Mouse (Mus musculus) hindbrain, embryonic 10.5 days (tissue): Measurements from ENCODE around the gene C1qtnf4. TPM values are rescaled to one million over a fixed set of nuclear protein-coding genes. Genes with fewer than 3 reads are reported as not detected.

Experiments used
- DNase-seq: peaks from one replicate; pipeline ENCODE4 v3.0.0-alpha.2; 2017; ENCODE audit warnings: low spot score
- H3K27ac ChIP-seq: fragments of 300-500 bp; sonication (generic); 2 replicates; pipeline ENCODE4 v1.5.1; 2016; ENCODE audit warnings: mild to moderate bottlenecking, moderate library complexity
- H3K27me3 ChIP-seq: fragments of 300-500 bp; sonication (generic); 2 replicates; pipeline ENCODE4 v1.6.1; 2016; ENCODE audit warnings: mild to moderate bottlenecking; ENCODE audit not compliant: poor library complexity, insufficient read depth, severe bottlenecking
- H3K36me3 ChIP-seq: fragments of 300-500 bp; sonication (generic); 2 replicates; pipeline ENCODE4 v1.6.1; 2016; ENCODE audit warnings: mild to moderate bottlenecking, moderate library complexity
- H3K4me1 ChIP-seq: fragments of 300-500 bp; sonication (generic); replicated peaks from 2 replicates; pipeline ENCODE4 v1.6.1; 2016; ENCODE audit warnings: mild to moderate bottlenecking
- H3K4me3 ChIP-seq: fragments of 300-500 bp; sonication (generic); 2 replicates; pipeline ENCODE4 v1.5.1; 2016; ENCODE audit warnings: mild to moderate bottlenecking, moderate library complexity
- H3K9me3 ChIP-seq: fragments of 300-500 bp; sonication (generic); 2 replicates; pipeline ENCODE4 v1.6.1; 2016; ENCODE audit warnings: mild to moderate bottlenecking, moderate library complexity
- WGBS: fragments of 180-500 bp; shearing (Covaris S2); methylation state at CpG from one replicate; pipeline ENCODE4 v1.1.7; 2016; 5-methylcytosine and 5-hydroxymethylcytosine counted together
- polyA plus RNA-seq: library from polyadenylated mRNA; unstranded; fragments of >200 nt; fragmentation: Nextera tagmentation; extraction: Ambion mirVana; gene quantifications from 2 replicates; pipeline ENCODE4 v1.2.1, GENCODE M21; 2016

Gene C1qtnf4
- polyA plus RNA-seq, 1 experiment from 2014 or later: 9.6 TPM

DNA sequence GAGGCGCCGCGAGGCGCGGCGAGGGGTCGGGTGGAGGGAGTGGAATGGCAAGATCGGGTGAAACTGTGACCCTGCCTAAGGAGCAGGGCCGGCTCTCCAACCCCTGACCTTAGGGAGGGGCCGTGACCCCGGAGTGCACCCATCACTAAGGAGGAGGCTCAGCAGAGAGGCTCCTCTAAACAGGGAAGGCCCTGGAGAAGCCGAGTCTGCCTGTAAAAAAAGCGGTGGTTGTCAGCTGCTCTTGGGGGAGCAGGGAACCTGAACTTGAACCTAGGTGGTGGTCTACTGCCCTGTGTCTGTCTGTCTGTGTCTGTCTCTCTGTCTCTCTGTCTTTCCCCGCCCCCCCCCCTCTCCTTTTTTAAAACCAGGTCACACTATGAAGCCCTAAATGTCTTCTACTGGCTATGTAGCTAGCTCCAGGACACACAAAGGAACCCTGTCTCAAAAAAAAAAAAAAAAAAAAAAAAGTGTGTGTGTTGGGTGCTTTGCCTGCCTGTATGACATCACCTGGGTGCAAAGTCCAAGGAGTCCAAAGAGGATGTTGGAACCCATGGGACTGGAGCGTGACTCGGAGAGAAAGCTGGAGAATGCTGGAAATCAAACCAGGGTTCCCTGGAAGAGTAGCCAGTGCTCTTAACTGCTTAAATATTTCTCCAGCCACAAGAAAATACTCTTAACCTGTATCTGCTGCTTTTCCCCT lies 32.5 kb downstream of the C1qtnf4 start:
- H3K27ac ChIP-seq: peak overlapping the region; percentile 98
- no peaks in the 10 kb centered on the region; the same call in 1 of the 2 replicates for H3K27me3 ChIP-seq
- peaks cover 14% of the 10 kb centered on the region for H3K36me3 ChIP-seq
- H3K4me3 ChIP-seq: peak overlapping the region; percentile 71
- H3K4me1 ChIP-seq: peaks cover 33% of the 10 kb centered on the region
- DNase-seq: no peak
- WGBS: 12% methylated on average over 16 of the region's 16 CpGs
- H3K9me3 ChIP-seq: no peaks in the 10 kb centered on the region

- Histone ChIP-seq H3K4me1 (peaks cover 23% of the 10 kb centered on the region), H3K27ac (no peak overlapping the region), H3K4me3 (no peak overlapping the region), H3K36me3 (no peaks in the 10 kb centered on the region), H3K9me3 (no peaks in the 10 kb centered on the region), H3K27me3 (no peaks in the 10 kb centered on the region; the same call in 1 of the 2 replicates)
- WGBS: 84% methylated on average over 1 of the region's 1 CpGs
- DNase-seq: no peak
Observed at GRCm38 (mm10) chr2:90921178-90921577, 35.5 kb downstream of the C1qtnf4 start.

DNA sequence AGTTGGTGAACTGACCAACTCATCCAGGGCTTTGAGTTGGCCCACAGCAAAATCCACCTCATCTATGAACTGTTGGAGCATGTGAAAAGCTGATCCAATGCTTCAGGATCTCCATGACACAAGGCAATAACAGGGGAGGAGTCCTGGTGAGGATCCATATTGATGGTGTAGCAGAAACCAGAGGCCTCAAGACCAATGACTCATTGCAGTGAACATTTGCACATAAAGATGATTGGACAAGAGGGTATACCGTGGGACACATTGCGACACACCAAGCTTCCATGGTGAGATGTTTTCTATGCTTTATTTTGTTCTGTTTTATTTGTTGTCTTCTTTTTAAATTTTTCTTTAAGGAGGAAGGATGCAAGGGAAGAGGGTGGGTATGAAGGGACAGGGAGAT lies 37.0 kb downstream of the C1qtnf4 start:
- Histone ChIP-seq H3K27ac (no peak overlapping the region), H3K9me3 (no peaks in the 10 kb centered on the region), H3K27me3 (no peaks in the 10 kb centered on the region; the same call in 1 of the 2 replicates), H3K4me1 (peaks cover 9% of the 10 kb centered on the region), H3K4me3 (no peak overlapping the region), H3K36me3 (no peaks in the 10 kb centered on the region)
- DNase-seq: no peak
- WGBS: 96% methylated on average over 2 of the region's 2 CpGs

DNA sequence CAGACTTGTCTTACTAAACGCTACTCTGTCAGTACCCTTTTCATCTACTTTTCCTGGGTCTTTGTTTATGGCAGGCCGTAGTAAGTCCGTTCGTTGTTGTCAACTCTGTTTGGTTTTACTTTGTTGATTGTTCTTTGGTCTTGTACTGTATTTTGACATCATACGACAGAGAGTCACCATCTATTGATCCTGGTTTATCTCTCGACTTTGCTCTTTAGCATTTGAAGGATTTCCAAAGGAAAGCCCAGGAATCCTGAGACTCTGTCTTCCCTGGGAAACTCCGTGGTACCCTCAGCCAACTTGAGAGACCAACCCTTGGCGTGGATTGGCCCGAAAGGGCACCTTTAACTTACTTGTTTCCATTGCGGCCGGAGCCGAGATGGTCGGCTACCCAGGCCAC lies 42.9 kb downstream of the C1qtnf4 start:
- Histone ChIP-seq H3K27me3 (no peaks in the 10 kb centered on the region), H3K36me3 (no peaks in the 10 kb centered on the region), H3K9me3 (no peaks in the 10 kb centered on the region), H3K27ac (no peak overlapping the region), H3K4me3 (no peak overlapping the region), H3K4me1 (no peaks in the 10 kb centered on the region)
- 88% methylated on average over 13 of the region's 13 CpGs for WGBS
- no peak for DNase-seq

GRCm38 (mm10) chr2:90931829-90932228 lies 46.2 kb downstream of the C1qtnf4 start:
- Histone ChIP-seq H3K4me1 (no peaks in the 10 kb centered on the region), H3K27me3 (no peaks in the 10 kb centered on the region), H3K4me3 (no peak overlapping the region), H3K36me3 (no peaks in the 10 kb centered on the region), H3K9me3 (no peaks in the 10 kb centered on the region), H3K27ac (no peak overlapping the region)
- DNase-seq: no peak
- WGBS: 80% methylated on average over 8 of the region's 8 CpGs

GRCm38 (mm10) chr2:90932273-90932672 lies 46.6 kb downstream of the C1qtnf4 start:
- Histone ChIP-seq H3K27ac (no peak overlapping the region), H3K27me3 (no peaks in the 10 kb centered on the region), H3K36me3 (no peaks in the 10 kb centered on the region), H3K4me1 (no peaks in the 10 kb centered on the region), H3K9me3 (no peaks in the 10 kb centered on the region), H3K4me3 (no peak overlapping the region)
- no peak for DNase-seq
- 79% methylated on average over 2 of the region's 2 CpGs for WGBS

DNA sequence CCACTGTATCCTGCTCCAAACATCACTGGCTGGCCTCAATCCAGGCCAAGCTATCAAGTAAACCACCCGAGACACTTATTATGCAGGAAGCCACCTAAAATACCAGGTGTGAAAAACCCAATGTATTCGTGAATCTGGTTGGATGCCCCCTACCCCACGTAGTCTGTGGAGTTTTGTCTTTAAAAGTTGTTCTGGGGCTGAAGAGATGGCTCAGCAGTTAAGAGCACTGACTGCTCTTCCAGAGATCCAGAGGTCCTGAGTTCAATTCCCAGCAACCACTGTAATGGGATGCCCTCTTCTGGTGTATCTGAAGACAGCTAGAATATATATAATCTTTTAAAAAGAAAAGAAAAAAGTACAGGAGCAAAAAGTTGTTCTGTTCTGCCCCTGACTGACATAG lies 52.7 kb downstream of the C1qtnf4 start:
- 73% methylated on average over 3 of the region's 3 CpGs for WGBS
- H3K36me3 ChIP-seq: 0 out of 2 replicates have a peak, but pooled peaks cover 8% of the 10 kb centered on the region
- no peak overlapping the region for H3K4me3 ChIP-seq
- no peaks in the 10 kb centered on the region for H3K27me3 ChIP-seq
- H3K9me3 ChIP-seq: no peaks in the 10 kb centered on the region
- H3K27ac ChIP-seq: no peak overlapping the region
- peaks cover 25% of the 10 kb centered on the region for H3K4me1 ChIP-seq
- no peak for DNase-seq

DNA sequence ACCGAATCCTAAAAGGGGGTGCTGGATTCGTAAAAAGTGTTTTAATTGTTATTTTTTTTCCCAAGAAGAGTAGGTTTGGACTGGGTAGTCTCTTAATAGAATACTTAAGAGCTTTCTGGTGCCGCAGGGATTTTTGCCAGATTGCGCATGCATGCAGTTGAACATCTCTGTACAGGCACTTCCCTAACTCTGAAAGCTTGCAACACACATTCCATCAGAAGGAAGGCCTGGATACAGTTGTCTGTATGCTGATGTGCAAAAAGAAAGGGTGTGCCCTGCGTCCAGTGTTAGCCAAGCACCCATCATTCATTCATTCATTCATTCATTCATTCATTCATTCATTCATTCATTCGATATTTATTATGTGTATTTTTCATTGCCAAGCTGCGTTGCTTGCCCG lies 54.1 kb downstream of the C1qtnf4 start:
- Histone ChIP-seq H3K4me3 (peak overlapping the region; percentile 99), H3K27ac (peak overlapping the region; percentile 97), H3K9me3 (no peaks in the 10 kb centered on the region), H3K27me3 (no peaks in the 10 kb centered on the region), H3K36me3 (0 out of 2 replicates have a peak, but pooled peaks cover 13% of the 10 kb centered on the region), H3K4me1 (peaks cover 25% of the 10 kb centered on the region)
- no peak for DNase-seq
- WGBS: 58% methylated on average over 8 of the region's 8 CpGs

Other genes with a start within 250 kb of the C1qtnf4 start
- gene Nup160, start 208.6 kb upstream of the C1qtnf4 start, polyA plus RNA-seq: 51.0 and 60.0 TPM in 2 replicates
- gene Fnbp4, start 140.5 kb upstream of the C1qtnf4 start, polyA plus RNA-seq: 107 and 119 TPM in 2 replicates
- gene Agbl2, start 103.1 kb upstream of the C1qtnf4 start, polyA plus RNA-seq: 1.1 and 1.5 TPM in 2 replicates
- 234 and 244 TPM in 2 replicates for gene Mtch2, start 38.7 kb upstream of the C1qtnf4 start, polyA plus RNA-seq
- gene Kbtbd4, start 18.9 kb downstream of the C1qtnf4 start, polyA plus RNA-seq: 55.9 and 56.8 TPM in 2 replicates
- 189 and 220 TPM in 2 replicates for gene Ndufs3, start 19.0 kb downstream of the C1qtnf4 start, polyA plus RNA-seq
- gene Celf1, start 54.5 kb downstream of the C1qtnf4 start, polyA plus RNA-seq: 129 and 141 TPM in 2 replicates
- 0.41 and 1.7 TPM in 2 replicates for gene Rapsn, start 149.8 kb downstream of the C1qtnf4 start, polyA plus RNA-seq
- 341 and 347 TPM in 2 replicates for gene Psmc3, start 168.1 kb downstream of the C1qtnf4 start, polyA plus RNA-seq
- gene Slc39a13, start 184.6 kb downstream of the C1qtnf4 start, polyA plus RNA-seq: 21.3 and 25.8 TPM in 2 replicates
- 4.3 TPM in 2 replicates for gene Spi1, start 196.5 kb downstream of the C1qtnf4 start, polyA plus RNA-seq
- gene Mybpc3, start 232.3 kb downstream of the C1qtnf4 start, polyA plus RNA-seq: 0.32 TPM in 1 of 2 replicates, not detected in the other